Mouse (Mus musculus): ENCODE measurements at regions not wholly inside any gene's neighbourhood (a gene's known extent, or its start where the extent isn't known, plus 50 kb on each side); places are given as distances from the start of the nearest gene placed in this dataset.

- no peak for DNase-seq (ENCODE audit: low spot score)
- H3K9me3 ChIP-seq (ENCODE audit: low read length) = no peaks in the 10 kb centered on the region
- H3K27me3 ChIP-seq (ENCODE audit: insufficient read depth, low read length) = 0 out of 2 replicates have a peak, but pooled peaks cover 3% of the 10 kb centered on the region
- no peak overlapping the region for H3K4me2 ChIP-seq (ENCODE audit: low read depth, low read length, poor library complexity, severe bottlenecking)
- no peak overlapping the region for H3K4me3 ChIP-seq (ENCODE audit: low read depth, low read length)
- H3K4me1 ChIP-seq (ENCODE audit: insufficient read depth, low read length) = no peaks in the 10 kb centered on the region; the same call in 1 of the 2 replicates
- no peak overlapping the region for H3K9ac ChIP-seq (replicated peaks; ENCODE audit: low read length, poor library complexity, severe bottlenecking)
- ATAC-seq (ENCODE audit: low FRiP score) = no peak
- H3K36me3 ChIP-seq (ENCODE audit: insufficient read depth, low read length) = no peaks in the 10 kb centered on the region
- 84% methylated on average over 3 of the region's 3 CpGs for WGBS
- TF ChIP-seq CTCF (IDR thresholded peaks at IDR 0.05) = no peak
- no peak overlapping the region for H3K27ac ChIP-seq (ENCODE audit: low read depth, low read length)
Observed at GRCm38 (mm10) chr5:112142731-112143130, 109.6 kb downstream of the Cryba4 start.

GRCm38 (mm10) chr5:112143993-112144621 is 108.2 kb downstream of the Cryba4 start:
- WGBS = 61% methylated on average over 16 of the region's 16 CpGs
- Histone ChIP-seq H3K4me1 (ENCODE audit: insufficient read depth, low read length) (no peaks in the 10 kb centered on the region; the same call in 1 of the 2 replicates), H3K4me3 (ENCODE audit: low read depth, low read length) (no peak overlapping the region), H3K9ac (replicated peaks; ENCODE audit: low read length, poor library complexity, severe bottlenecking) (no peak overlapping the region), H3K9me3 (ENCODE audit: low read length) (no peaks in the 10 kb centered on the region), H3K36me3 (ENCODE audit: insufficient read depth, low read length) (no peaks in the 10 kb centered on the region), H3K27me3 (ENCODE audit: insufficient read depth, low read length) (0 out of 2 replicates have a peak, but pooled peaks cover 3% of the 10 kb centered on the region), H3K4me2 (ENCODE audit: low read depth, low read length, poor library complexity, severe bottlenecking) (no peak overlapping the region), H3K27ac (ENCODE audit: low read depth, low read length) (no peak overlapping the region)
- ATAC-seq (ENCODE audit: low FRiP score) = no peak
- TF ChIP-seq CTCF (IDR thresholded peaks at IDR 0.05) = no peak
- DNase-seq (ENCODE audit: low spot score) = no peak

DNA sequence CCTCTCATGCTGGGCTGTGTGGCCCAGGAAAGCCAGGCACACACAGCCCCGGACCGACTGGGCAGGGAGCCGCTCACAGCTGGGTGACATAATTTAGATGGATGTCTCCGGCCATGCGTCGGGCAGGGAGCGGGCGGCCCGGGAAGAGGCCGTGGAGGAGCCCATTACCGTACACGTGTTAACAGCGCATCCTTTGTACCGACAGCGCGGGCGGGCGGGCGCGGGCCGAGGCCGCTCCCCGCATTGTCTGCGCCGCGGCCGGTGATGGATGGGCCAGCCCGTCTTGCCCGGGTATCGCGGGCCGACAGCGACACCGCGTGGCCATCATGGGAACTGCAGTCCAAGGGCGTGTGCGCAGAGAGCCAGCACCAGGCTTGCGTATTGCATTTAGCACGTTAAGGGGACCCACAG is 98.6 kb downstream of the Cryba4 start:
- ATAC-seq (ENCODE audit: low FRiP score) (peak; percentile 89), DNase-seq (ENCODE audit: low spot score) (peak; percentile 75)
- no peaks in the 10 kb centered on the region for H3K27me3 ChIP-seq (ENCODE audit: insufficient read depth, low read length)
- 1% methylated on average over 39 of the region's 39 CpGs for WGBS
- no peaks in the 10 kb centered on the region for H3K36me3 ChIP-seq (ENCODE audit: insufficient read depth, low read length)
- TF ChIP-seq CTCF (IDR thresholded peaks at IDR 0.05) = peak; percentile 97
- H3K4me3 ChIP-seq (ENCODE audit: low read depth, low read length) = peak overlapping the region; percentile 29
- no peaks in the 10 kb centered on the region for H3K4me1 ChIP-seq (ENCODE audit: insufficient read depth, low read length)
- H3K27ac ChIP-seq (ENCODE audit: low read depth, low read length) = no peak overlapping the region
- peak overlapping the region; percentile 54 for H3K4me2 ChIP-seq (ENCODE audit: low read depth, low read length, poor library complexity, severe bottlenecking)
- H3K9ac ChIP-seq (replicated peaks; ENCODE audit: low read length, poor library complexity, severe bottlenecking) = peak overlapping the region; percentile 14; the same call in 1 of the 2 replicates
- no peaks in the 10 kb centered on the region for H3K9me3 ChIP-seq (ENCODE audit: low read length)

GRCm38 (mm10) chr5:112154650-112155049 is 97.7 kb downstream of the Cryba4 start:
- TF ChIP-seq CTCF (IDR thresholded peaks at IDR 0.05) = no peak
- Histone ChIP-seq H3K4me3 (ENCODE audit: low read depth, low read length) (no peak overlapping the region), H3K4me1 (ENCODE audit: insufficient read depth, low read length) (no peaks in the 10 kb centered on the region), H3K27ac (ENCODE audit: low read depth, low read length) (no peak overlapping the region), H3K4me2 (ENCODE audit: low read depth, low read length, poor library complexity, severe bottlenecking) (no peak overlapping the region), H3K27me3 (ENCODE audit: insufficient read depth, low read length) (no peaks in the 10 kb centered on the region), H3K9me3 (ENCODE audit: low read length) (no peaks in the 10 kb centered on the region), H3K9ac (replicated peaks; ENCODE audit: low read length, poor library complexity, severe bottlenecking) (no peak overlapping the region), H3K36me3 (ENCODE audit: insufficient read depth, low read length) (no peaks in the 10 kb centered on the region)
- ATAC-seq (ENCODE audit: low FRiP score) (no peak), DNase-seq (ENCODE audit: low spot score) (no peak)
- 66% methylated on average over 4 of the region's 4 CpGs for WGBS

- DNase-seq (ENCODE audit: low spot score) (no peak), ATAC-seq (ENCODE audit: low FRiP score) (no peak)
- Histone ChIP-seq H3K27ac (ENCODE audit: low read depth, low read length) (no peak overlapping the region), H3K27me3 (ENCODE audit: insufficient read depth, low read length) (no peaks in the 10 kb centered on the region), H3K4me3 (ENCODE audit: low read depth, low read length) (no peak overlapping the region), H3K4me2 (ENCODE audit: low read depth, low read length, poor library complexity, severe bottlenecking) (no peak overlapping the region), H3K4me1 (ENCODE audit: insufficient read depth, low read length) (no peaks in the 10 kb centered on the region), H3K9ac (replicated peaks; ENCODE audit: low read length, poor library complexity, severe bottlenecking) (no peak overlapping the region), H3K36me3 (ENCODE audit: insufficient read depth, low read length) (no peaks in the 10 kb centered on the region), H3K9me3 (ENCODE audit: low read length) (no peaks in the 10 kb centered on the region)
- 76% methylated on average over 6 of the region's 6 CpGs for WGBS
- no peak for TF ChIP-seq CTCF (IDR thresholded peaks at IDR 0.05)
Observed at GRCm38 (mm10) chr5:112155051-112155450, 97.3 kb downstream of the Cryba4 start.

- TF ChIP-seq CTCF (IDR thresholded peaks at IDR 0.05) = no peak
- H3K9me3 ChIP-seq (ENCODE audit: low read length) = no peaks in the 10 kb centered on the region
- no peak for DNase-seq (ENCODE audit: low spot score)
- no peak overlapping the region for H3K9ac ChIP-seq (replicated peaks; ENCODE audit: low read length, poor library complexity, severe bottlenecking)
- no peak overlapping the region for H3K27ac ChIP-seq (ENCODE audit: low read depth, low read length)
- no peak for ATAC-seq (ENCODE audit: low FRiP score)
- H3K4me2 ChIP-seq (ENCODE audit: low read depth, low read length, poor library complexity, severe bottlenecking) = no peak overlapping the region
- no peaks in the 10 kb centered on the region for H3K4me1 ChIP-seq (ENCODE audit: insufficient read depth, low read length)
- H3K36me3 ChIP-seq (ENCODE audit: insufficient read depth, low read length) = no peaks in the 10 kb centered on the region
- 6% methylated on average over 1 of the region's 1 CpGs for WGBS
- no peaks in the 10 kb centered on the region for H3K27me3 ChIP-seq (ENCODE audit: insufficient read depth, low read length)
- no peak overlapping the region for H3K4me3 ChIP-seq (ENCODE audit: low read depth, low read length)
Observed at GRCm38 (mm10) chr5:112156005-112156404, 96.3 kb downstream of the Cryba4 start.
